Mouse (Mus musculus) G1E (cell line): ENCODE data around the gene 1810062G17Rik. TPM values are rescaled to one million over a fixed set of nuclear protein-coding genes. Genes with fewer than 3 reads are reported as not detected.

ENCODE experiments used
- ATAC-seq: 2 replicates; pipeline ENCODE4 v1.8.0; 2016; ENCODE audit warnings: mild to moderate bottlenecking; ENCODE audit not compliant: insufficient number of reproducible peaks, poor library complexity, low FRiP score, severe bottlenecking; ENCODE audit errors: extremely low read depth
- DNase-seq: peaks from one replicate; pipeline ENCODE4 v3.0.0; 2012; ENCODE audit warnings: low spot score
- H3K27me3 ChIP-seq: 2 replicates; pipeline ENCODE4 v1.6.1; 2012; ENCODE audit warnings: mild to moderate bottlenecking, low read length, inconsistent platforms; ENCODE audit not compliant: insufficient read depth
- H3K36me3 ChIP-seq: replicated peaks from 2 replicates; pipeline ENCODE3; 2012; ENCODE audit warnings: mild to moderate bottlenecking, inconsistent platforms
- H3K4me1 ChIP-seq: 2 replicates; pipeline ENCODE4 v1.6.1; 2012; ENCODE audit warnings: low read depth, low read length, inconsistent platforms, mixed read lengths; ENCODE audit not compliant: insufficient read depth
- H3K4me3 ChIP-seq: 2 replicates; pipeline ENCODE4 v1.5.1; 2012; ENCODE audit warnings: low read depth, mild to moderate bottlenecking, inconsistent platforms, low read length, moderate library complexity, mixed read lengths
- H3K9me3 ChIP-seq: replicated peaks from 2 replicates; pipeline ENCODE4 v1.6.1; 2012; ENCODE audit warnings: inconsistent platforms
- CTCF ChIP-seq: IDR thresholded peaks from 2 replicates; pipeline ENCODE4 v1.5.1; 2012; ENCODE audit warnings: low read depth, low read length, inconsistent platforms, mixed read lengths
- GATA1 ChIP-seq: IDR thresholded peaks from 2 replicates; pipeline ENCODE4 v1.6.1; 2012; ENCODE audit warnings: borderline replicate concordance, low read length, inconsistent platforms, mixed read lengths
- GATA2 ChIP-seq: IDR thresholded peaks from 2 replicates; pipeline ENCODE4 v1.6.1; 2012; ENCODE audit warnings: low read depth, low read length, inconsistent platforms, borderline replicate concordance
- POLR2AphosphoS5 ChIP-seq: IDR thresholded peaks from 2 replicates; pipeline ENCODE4 v1.6.1; 2012; ENCODE audit warnings: low read depth, low read length, inconsistent platforms; ENCODE audit not compliant: insufficient replicate concordance
- TAL1 ChIP-seq: conservative IDR thresholded peaks from 2 replicates; pipeline ENCODE4 v1.6.1; 2012; ENCODE audit warnings: low read depth, low read length, inconsistent platforms, mixed read lengths
- polyA plus RNA-seq: library from polyadenylated mRNA; stranded (reverse); fragments of >175 nt; gene quantifications from 2 replicates; pipeline ENCODE4 v1.2.3, GENCODE M21; 2012
- total RNA-seq, 2 experiments: library from RNA; stranded (forward) in 1 of 2; stranded (reverse) in 1 of 2; fragments of 200-1000 nt in 1 of 2; fragments of >200 nt in 1 of 2; fragmentation: Nextera tagmentation in 1 of 2; gene quantifications; 2 replicates each; pipeline ENCODE4 v1.2.3; 2014 to 2017

1810062G17Rik gene
- total RNA-seq (2014; fragmentation: Nextera tagmentation) (not detected in 2 replicates), total RNA-seq (2017) (0.44 TPM in 1 of 2 replicates, not detected in the other), polyA plus RNA-seq (not detected in 2 replicates)

DNA sequence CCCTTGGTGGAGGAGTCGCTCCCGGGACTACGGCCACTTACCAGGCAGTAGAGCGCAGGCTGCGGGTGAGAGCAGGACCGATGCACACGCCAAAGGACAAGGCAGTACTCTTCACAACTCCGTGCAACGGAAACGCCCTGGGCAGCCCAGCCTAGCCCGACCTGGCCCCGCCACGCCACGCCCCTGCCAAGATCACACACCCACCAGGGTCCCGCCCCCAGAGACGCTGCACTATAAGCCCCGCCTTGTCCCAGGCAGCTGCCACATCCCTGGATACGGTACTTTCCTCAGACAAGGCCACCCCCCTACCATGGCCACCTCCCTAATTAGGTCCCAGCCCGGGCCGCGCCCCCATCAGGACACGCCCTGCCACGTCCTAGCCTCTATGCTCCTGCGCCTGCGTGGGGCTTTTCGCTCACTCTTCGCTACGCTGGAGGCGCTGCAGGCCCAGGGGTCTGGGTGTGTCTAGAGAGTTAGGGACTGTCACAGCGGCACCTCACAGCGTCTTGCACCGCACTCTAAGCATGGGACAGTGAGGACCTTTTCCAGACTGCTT, at the start of gene 1810062G17Rik, which contains the start of gene Anxa5:
Gene 1810062G17Rik, plus strand, starts transcription at position 406 of the 556 bp plus-strand sequence.
Gene Anxa5, minus strand, starts transcription at position 363 of the 556 bp plus-strand sequence.
- no peaks in the 10 kb centered on the region for H3K27me3 ChIP-seq
- H3K9me3 ChIP-seq = no peaks in the 10 kb centered on the region
- ATAC-seq = peak; percentile 95
- peak; percentile 94 for DNase-seq
- TF ChIP-seq TAL1 (no peak), GATA1 (no peak), GATA2 (no peak), POLR2AphosphoS5 (no peak), CTCF (no peak)
- peaks cover 7% of the 10 kb centered on the region for H3K36me3 ChIP-seq
- H3K4me1 ChIP-seq = peaks cover 50% of the 10 kb centered on the region
- peak within 1 kb of the TSS; percentile 80 for H3K4me3 ChIP-seq

DNA sequence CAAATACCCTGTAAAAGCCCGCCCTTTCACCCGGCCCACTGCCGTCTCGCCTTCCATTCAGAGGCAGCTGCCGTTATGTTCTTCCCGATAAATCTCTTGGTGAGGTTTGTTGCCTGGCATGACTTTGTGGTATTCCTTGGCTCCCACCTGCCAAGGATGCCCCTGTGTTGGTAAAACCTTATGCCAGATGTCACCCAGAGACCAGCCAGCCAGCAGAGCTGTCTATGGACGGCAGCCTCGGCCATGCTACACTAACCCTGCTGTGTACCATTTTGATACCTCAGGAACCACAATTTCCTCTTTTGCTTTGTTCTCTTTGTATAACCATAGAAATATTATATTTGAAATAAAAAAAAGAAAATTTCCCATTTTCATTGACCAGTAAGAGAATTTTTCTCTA, 48.4 kb upstream of the 1810062G17Rik start:
- DNase-seq = no peak
- Histone ChIP-seq H3K27me3 (peaks cover 3% of the 10 kb centered on the region; the same call in 1 of the 2 replicates), H3K4me3 (no peak overlapping the region), H3K36me3 (no peaks in the 10 kb centered on the region), H3K9me3 (no peaks in the 10 kb centered on the region), H3K4me1 (no peaks in the 10 kb centered on the region)
- no peak for ATAC-seq
- TF ChIP-seq POLR2AphosphoS5 = no peak
- no peak for TF ChIP-seq GATA2
- TF ChIP-seq TAL1 = no peak
- TF ChIP-seq GATA1 = no peak

DNA sequence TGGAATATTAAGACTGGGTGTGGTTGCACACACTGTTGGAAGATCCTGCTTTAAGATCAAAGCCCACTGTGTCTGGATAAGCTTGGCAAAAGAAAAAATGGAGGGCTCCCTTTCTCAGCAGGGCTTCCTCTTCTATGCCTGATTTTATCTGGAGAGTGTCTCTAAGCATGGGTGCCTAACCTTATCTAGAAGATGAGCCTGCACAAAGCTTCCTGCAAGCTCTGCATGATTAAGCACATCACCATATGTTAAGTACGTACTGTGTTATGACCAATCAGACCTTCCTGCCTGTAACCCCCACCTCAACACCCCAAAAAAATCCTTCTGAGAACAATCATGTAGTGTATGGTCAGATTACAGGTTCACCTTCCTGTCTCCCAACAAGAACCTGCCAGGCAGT, 45.4 kb upstream of the 1810062G17Rik start:
- ATAC-seq = no peak
- TF ChIP-seq GATA1 = no peak
- no peak for TF ChIP-seq TAL1
- no peak for TF ChIP-seq CTCF
- TF ChIP-seq POLR2AphosphoS5 = no peak
- TF ChIP-seq GATA2 = no peak

DNA sequence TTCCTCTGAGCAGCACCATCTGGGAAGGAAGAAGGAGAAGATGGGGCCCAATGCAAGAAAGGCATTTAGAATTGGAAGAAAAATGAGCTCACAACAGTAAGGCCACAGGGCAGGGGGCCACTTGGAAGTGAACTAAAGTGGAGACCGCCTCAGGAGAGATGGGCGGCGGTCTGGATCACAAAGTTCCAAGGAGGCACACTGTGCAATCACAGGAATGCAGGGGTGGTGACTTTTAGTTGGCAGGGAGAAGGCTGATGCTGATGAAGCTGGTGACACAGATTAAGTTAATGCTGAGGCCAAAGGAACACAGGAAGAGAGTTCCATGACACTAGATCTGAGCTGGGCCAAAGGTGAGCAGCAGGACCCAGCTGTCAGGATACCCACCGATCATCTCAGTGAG, 35.5 kb upstream of the 1810062G17Rik start:
- peaks cover 4% of the 10 kb centered on the region; the same call in 1 of the 2 replicates for H3K27me3 ChIP-seq
- H3K36me3 ChIP-seq = no peaks in the 10 kb centered on the region
- no peaks in the 10 kb centered on the region for H3K9me3 ChIP-seq
- no peak overlapping the region for H3K4me3 ChIP-seq
- ATAC-seq (no peak), DNase-seq (no peak)
- no peaks in the 10 kb centered on the region for H3K4me1 ChIP-seq
- TF ChIP-seq TAL1 (no peak), GATA1 (no peak), POLR2AphosphoS5 (no peak), CTCF (no peak), GATA2 (no peak)

More for the DNA sequence above, 45.4 kb upstream of the 1810062G17Rik start:
- Histone ChIP-seq H3K4me3 (no peak overlapping the region), H3K27me3 (0 out of 2 replicates have a peak, but pooled peaks cover 5% of the 10 kb centered on the region), H3K4me1 (no peaks in the 10 kb centered on the region), H3K36me3 (no peaks in the 10 kb centered on the region), H3K9me3 (no peaks in the 10 kb centered on the region)
- DNase-seq = no peak

DNA sequence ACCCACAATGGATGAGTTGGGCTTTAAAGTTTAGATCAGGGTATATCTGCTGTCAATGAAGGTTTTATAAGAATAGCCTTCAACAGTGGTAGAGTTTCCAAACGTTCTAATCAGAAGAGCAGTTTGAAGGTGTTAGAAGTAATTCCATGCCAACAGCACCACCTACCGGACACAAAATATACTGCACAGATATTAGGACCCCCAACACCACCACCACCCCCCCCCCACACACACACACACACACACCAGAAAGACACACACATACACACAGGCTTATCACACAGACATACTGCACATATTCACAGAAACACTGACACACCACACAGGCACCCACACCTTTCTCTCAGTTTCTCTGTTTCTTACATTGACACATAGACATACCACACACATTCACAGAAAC, 33.3 kb upstream of the 1810062G17Rik start:
- Histone ChIP-seq H3K4me1 (peaks cover 14% of the 10 kb centered on the region), H3K36me3 (no peaks in the 10 kb centered on the region), H3K27me3 (0 out of 2 replicates have a peak, but pooled peaks cover 2% of the 10 kb centered on the region), H3K9me3 (no peaks in the 10 kb centered on the region), H3K4me3 (no peak overlapping the region)
- ATAC-seq (no peak), DNase-seq (no peak)
- TF ChIP-seq POLR2AphosphoS5 (no peak), GATA2 (no peak), GATA1 (no peak), TAL1 (no peak), CTCF (no peak)

DNA sequence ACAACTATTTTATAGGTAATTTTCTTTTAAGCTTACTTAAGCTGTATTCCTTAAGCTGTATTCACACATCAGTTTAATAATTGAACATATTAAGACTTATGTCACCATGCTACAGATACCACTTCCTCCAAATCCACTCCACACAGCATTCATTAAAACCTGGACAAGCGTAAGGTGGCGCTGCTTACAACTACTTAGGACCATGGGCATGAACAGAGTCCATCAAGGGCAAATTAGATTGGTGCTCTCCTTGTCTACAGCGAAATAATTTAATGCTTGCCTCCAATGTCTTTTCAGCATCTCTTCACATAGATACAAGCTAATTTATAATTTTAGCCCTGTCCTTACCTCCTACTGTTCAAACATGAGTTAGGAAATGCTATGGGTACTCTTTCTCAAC, 29.7 kb upstream of the 1810062G17Rik start:
- DNase-seq = no peak
- Histone ChIP-seq H3K9me3 (no peaks in the 10 kb centered on the region), H3K4me1 (peaks cover 45% of the 10 kb centered on the region), H3K27me3 (no peaks in the 10 kb centered on the region), H3K4me3 (no peak overlapping the region), H3K36me3 (peaks cover 26% of the 10 kb centered on the region)
- ATAC-seq = no peak
- TF ChIP-seq GATA2 = no peak
- TF ChIP-seq POLR2AphosphoS5 = no peak
- no peak for TF ChIP-seq CTCF
- TF ChIP-seq TAL1 = no peak
- TF ChIP-seq GATA1 = no peak

DNA sequence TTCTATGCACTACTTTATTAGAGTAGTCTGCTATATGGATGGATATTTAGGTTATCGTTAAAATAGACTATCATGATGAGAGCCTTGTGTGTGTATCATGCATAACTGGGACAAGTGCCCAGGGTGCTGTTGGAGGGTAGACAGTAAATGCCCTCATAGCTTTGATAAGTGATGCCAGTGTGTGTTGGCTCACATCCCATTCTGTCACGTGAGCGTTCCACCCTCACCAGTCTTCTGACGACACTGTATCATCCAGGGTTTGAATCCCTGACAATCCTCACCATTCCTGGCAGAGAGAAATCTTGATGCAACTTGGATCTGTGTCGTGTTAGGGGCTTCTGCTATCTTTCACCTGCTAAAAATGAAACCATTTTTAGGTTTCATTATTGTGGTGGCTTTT, 29.2 kb upstream of the 1810062G17Rik start:
- no peaks in the 10 kb centered on the region for H3K27me3 ChIP-seq
- peaks cover 29% of the 10 kb centered on the region for H3K36me3 ChIP-seq
- no peak overlapping the region; the same call in 1 of the 2 replicates for H3K4me3 ChIP-seq
- H3K9me3 ChIP-seq = no peaks in the 10 kb centered on the region
- TF ChIP-seq GATA2 (no peak), CTCF (no peak), POLR2AphosphoS5 (no peak), TAL1 (no peak), GATA1 (no peak)
- H3K4me1 ChIP-seq = peaks cover 48% of the 10 kb centered on the region
- DNase-seq (no peak), ATAC-seq (no peak)
